Mouse (Mus musculus) liver, postnatal 0 days (tissue): ENCODE data around the gene Phip.

Experiments
- CTCF ChIP-seq: sonication (generic); IDR thresholded peaks from 2 replicates; pipeline ENCODE4 v1.5.1; 2016; ENCODE audit warnings: antibody characterized with exemption, low read depth
- EP300 ChIP-seq: IDR thresholded peaks from 2 replicates; pipeline ENCODE4 v1.6.1; 2016; ENCODE audit warnings: antibody characterized with exemption, low read depth, mild to moderate bottlenecking

DNA sequence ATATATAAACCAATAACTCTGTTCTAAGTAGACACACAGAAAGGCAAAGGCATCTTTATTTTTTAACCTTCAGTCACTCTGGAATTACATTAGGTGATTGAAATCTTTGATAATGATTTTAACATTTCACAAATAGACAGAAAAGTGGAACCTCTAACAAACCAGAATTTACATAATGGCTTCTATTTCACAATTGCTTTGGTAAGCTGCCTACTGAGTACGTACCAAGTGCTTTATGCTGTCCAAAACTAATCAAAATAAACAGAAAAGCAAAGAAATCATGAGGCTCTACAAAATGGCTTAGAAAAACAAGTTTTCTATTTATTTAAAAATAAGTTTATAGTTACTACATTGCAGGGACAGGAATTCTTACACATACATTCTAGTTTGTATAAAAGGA is 109.2 kb downstream of the Phip start:
- TF ChIP-seq CTCF (no peak), EP300 (no peak)
